In genomic region chr16:17222197-17222596, GRCm38 (mm10) we compare ENCODE assay signal across 8 mouse cellular contexts. TPM values are rescaled to one million over a fixed set of nuclear protein-coding genes. Genes with fewer than 3 reads are reported as not detected.
A peak's percentile ranks its signal among the peaks of the same experiment; 100 is the strongest.
DNase-seq lines count a peak whose midpoint lies in the region; ATAC-seq and TF ChIP-seq lines count a peak whose summit lies in the region.

No protein-coding gene starts in this region.

- DNase-seq in 416B (ENCODE audit: low read depth) = peak; percentile 83
- DNase-seq in adrenal gland, postnatal 4 days (ENCODE audit: low spot score in 2 of 2) = peak; percentile 100
- peak; percentile 95 for DNase-seq in forebrain, embryonic 10.5 days (ENCODE audit: extremely low spot score, low spot score)
- peak; percentile 80 for DNase-seq in limb, embryonic 14.5 days (ENCODE audit: low spot score)
- DNase-seq in spleen, postnatal 14 days (ENCODE audit: low spot score in 2 of 2) = peak; percentile 92 to 97

- H3K4me3 ChIP-seq in forebrain, embryonic 10.5 days = no peak overlapping the region
- no peak overlapping the region for H3K4me3 ChIP-seq in heart, embryonic 13.5 days
- H3K4me3 ChIP-seq in kidney, embryonic 15.5 days (replicated peaks) = no peak overlapping the region
- H3K4me3 ChIP-seq in limb, embryonic 14.5 days (replicated peaks; ENCODE audit: low read length) = no peak overlapping the region
- no peak overlapping the region for H3K4me3 ChIP-seq in midbrain, embryonic 16.5 days (ENCODE audit: low read depth, low read length)

- ATAC-seq in heart, embryonic 13.5 days (ENCODE audit: extremely low read depth, insufficient number of reproducible peaks, low FRiP score, low TSS enrichment) = peak; percentile 100
- ATAC-seq in kidney, embryonic 15.5 days (replicated peaks; ENCODE audit: low FRiP score) = peak; percentile 100
- ATAC-seq in limb, embryonic 14.5 days (ENCODE audit: low FRiP score, low read depth) = peak; percentile 100
- peak; percentile 100 for ATAC-seq in midbrain, embryonic 16.5 days

- H3K4me2 ChIP-seq in heart, embryonic 13.5 days = no peak overlapping the region
- no peak overlapping the region for H3K4me2 ChIP-seq in kidney, embryonic 15.5 days
- no peak overlapping the region for H3K4me2 ChIP-seq in limb, embryonic 14.5 days (replicated peaks; ENCODE audit: low read depth, low read length, severe bottlenecking)
- H3K4me2 ChIP-seq in midbrain, embryonic 16.5 days (ENCODE audit: low read length) = no peak overlapping the region

- peaks cover 9% of the 10 kb centered on the region for H3K4me1 ChIP-seq in forebrain, embryonic 10.5 days
- H3K4me1 ChIP-seq in heart, embryonic 13.5 days = peaks cover 12% of the 10 kb centered on the region
- H3K4me1 ChIP-seq in kidney, embryonic 15.5 days = peaks cover 6% of the 10 kb centered on the region; the same call in 1 of the 2 replicates
- no peaks in the 10 kb centered on the region for H3K4me1 ChIP-seq in limb, embryonic 14.5 days (ENCODE audit: control insufficient read depth, insufficient read depth, low read length)
- H3K4me1 ChIP-seq in midbrain, embryonic 16.5 days (ENCODE audit: control insufficient read depth, insufficient read depth, low read length) = no peaks in the 10 kb centered on the region

- no peak overlapping the region for H3K27ac ChIP-seq in forebrain, embryonic 10.5 days
- H3K27ac ChIP-seq in heart, embryonic 13.5 days (replicated peaks) = no peak overlapping the region
- H3K27ac ChIP-seq in kidney, embryonic 15.5 days = no peak overlapping the region
- no peak overlapping the region for H3K27ac ChIP-seq in limb, embryonic 14.5 days (replicated peaks; ENCODE audit: low read depth, low read length)
- no peak overlapping the region for H3K27ac ChIP-seq in midbrain, embryonic 16.5 days (ENCODE audit: low read length)

- no peaks in the 10 kb centered on the region; the same call in 1 of the 2 replicates for H3K9me3 ChIP-seq in forebrain, embryonic 10.5 days
- no peaks in the 10 kb centered on the region for H3K9me3 ChIP-seq in heart, embryonic 13.5 days
- H3K9me3 ChIP-seq in kidney, embryonic 15.5 days (replicated peaks) = no peaks in the 10 kb centered on the region
- no peaks in the 10 kb centered on the region for H3K9me3 ChIP-seq in limb, embryonic 14.5 days (ENCODE audit: control insufficient read depth, low read length)
- H3K9me3 ChIP-seq in midbrain, embryonic 16.5 days (replicated peaks; ENCODE audit: control insufficient read depth, low read length, poor library complexity, severe bottlenecking) = no peaks in the 10 kb centered on the region

- H3K9ac ChIP-seq in heart, embryonic 13.5 days = no peak overlapping the region
- H3K9ac ChIP-seq in kidney, embryonic 15.5 days = no peak overlapping the region
- H3K9ac ChIP-seq in limb, embryonic 14.5 days (ENCODE audit: low read depth, low read length, severe bottlenecking) = no peak overlapping the region
- no peak overlapping the region for H3K9ac ChIP-seq in midbrain, embryonic 16.5 days (ENCODE audit: low read depth, low read length)

- H3K36me3 ChIP-seq in forebrain, embryonic 10.5 days (replicated peaks) = no peaks in the 10 kb centered on the region
- no peaks in the 10 kb centered on the region for H3K36me3 ChIP-seq in heart, embryonic 13.5 days
- no peaks in the 10 kb centered on the region for H3K36me3 ChIP-seq in kidney, embryonic 15.5 days
- no peaks in the 10 kb centered on the region for H3K36me3 ChIP-seq in limb, embryonic 14.5 days (ENCODE audit: control insufficient read depth, insufficient read depth, low read length)
- H3K36me3 ChIP-seq in midbrain, embryonic 16.5 days (ENCODE audit: control insufficient read depth, insufficient read depth, low read length) = no peaks in the 10 kb centered on the region

- 0 out of 2 replicates have a peak, but pooled peaks cover 4% of the 10 kb centered on the region for H3K27me3 ChIP-seq in forebrain, embryonic 10.5 days (ENCODE audit: poor library complexity, severe bottlenecking)
- H3K27me3 ChIP-seq in heart, embryonic 13.5 days (replicated peaks) = no peaks in the 10 kb centered on the region
- H3K27me3 ChIP-seq in kidney, embryonic 15.5 days = no peaks in the 10 kb centered on the region
- no peaks in the 10 kb centered on the region for H3K27me3 ChIP-seq in limb, embryonic 14.5 days (ENCODE audit: control insufficient read depth, insufficient read depth, low read length)
- no peaks in the 10 kb centered on the region for H3K27me3 ChIP-seq in midbrain, embryonic 16.5 days (ENCODE audit: control insufficient read depth, insufficient read depth, low read depth, low read length)

- WGBS in forebrain, embryonic 10.5 days = 32% methylated on average over 25 of the region's 25 CpGs
- 22% methylated on average over 25 of the region's 25 CpGs for WGBS in heart, embryonic 13.5 days
- 33% methylated on average over 25 of the region's 25 CpGs for WGBS in kidney, embryonic 15.5 days
- 35% methylated on average over 25 of the region's 25 CpGs for WGBS in limb, embryonic 14.5 days
- WGBS in midbrain, embryonic 16.5 days = 37% methylated on average over 25 of the region's 25 CpGs

- no peak for TF ChIP-seq POLR2A in limb, embryonic 14.5 days (IDR thresholded peaks at IDR 0.05; ENCODE audit: borderline replicate concordance, extremely low read depth, insufficient read depth, insufficient read length)

RNA-seq across cellular contexts. Expression of gene Hic2, which starts 11.2 kb away (rescaled TPM):
- 1 to 10 TPM; 5.6 TPM for total RNA-seq in adrenal gland, postnatal 4 days (2021)
- polyA plus RNA-seq in forebrain, embryonic 10.5 days (2016; fragmentation: Nextera tagmentation; extraction: Ambion mirVana) = 14.7 and 16.5 TPM in 2 replicates
- 4.1 and 4.6 TPM in 2 replicates for polyA plus RNA-seq in heart, embryonic 13.5 days (2015; fragmentation: Nextera tagmentation; extraction: Ambion mirVana)
- polyA plus RNA-seq in kidney, embryonic 15.5 days (2015; fragmentation: Nextera tagmentation; extraction: Ambion mirVana) = 4.6 and 4.8 TPM in 2 replicates
- 7.8 and 9.1 TPM in 2 replicates for polyA plus RNA-seq in limb, embryonic 14.5 days (2012; rRNA removed)
- 4.6 and 4.9 TPM in 2 replicates for polyA plus RNA-seq in limb, embryonic 14.5 days (2014; fragmentation: Nextera tagmentation; extraction: Ambion mirVana)
- 7.6 and 9.5 TPM in 2 replicates for polyA plus RNA-seq in midbrain, embryonic 16.5 days (2015; fragmentation: Nextera tagmentation; extraction: Ambion mirVana)

RNA-seq across cellular contexts. Expression of gene Rimbp3, which starts 13.8 kb away (rescaled TPM):
- total RNA-seq in adrenal gland, postnatal 4 days (2021) = under 1 TPM in 1 of 2 experiments, not detected in 1; 0.22 TPM
- polyA plus RNA-seq in forebrain, embryonic 10.5 days (2016; fragmentation: Nextera tagmentation; extraction: Ambion mirVana) = 1.2 and 1.6 TPM in 2 replicates
- 0.17 and 0.18 TPM in 2 replicates for polyA plus RNA-seq in heart, embryonic 13.5 days (2015; fragmentation: Nextera tagmentation; extraction: Ambion mirVana)
- 0.44 and 0.73 TPM in 2 replicates for polyA plus RNA-seq in kidney, embryonic 15.5 days (2015; fragmentation: Nextera tagmentation; extraction: Ambion mirVana)
- 0.21 and 0.22 TPM in 2 replicates for polyA plus RNA-seq in limb, embryonic 14.5 days (2012; rRNA removed)
- polyA plus RNA-seq in limb, embryonic 14.5 days (2014; fragmentation: Nextera tagmentation; extraction: Ambion mirVana) = 0.17 and 0.26 TPM in 2 replicates
- 2.3 and 2.7 TPM in 2 replicates for polyA plus RNA-seq in midbrain, embryonic 16.5 days (2015; fragmentation: Nextera tagmentation; extraction: Ambion mirVana)

RNA-seq across cellular contexts. Expression of gene Ube2l3, which starts 19.7 kb away (rescaled TPM):
- 100 to 1,000 TPM; 200 to 206 TPM for total RNA-seq in adrenal gland, postnatal 4 days (2021)
- 436 and 440 TPM in 2 replicates for polyA plus RNA-seq in forebrain, embryonic 10.5 days (2016; fragmentation: Nextera tagmentation; extraction: Ambion mirVana)
- polyA plus RNA-seq in heart, embryonic 13.5 days (2015; fragmentation: Nextera tagmentation; extraction: Ambion mirVana) = 292 and 303 TPM in 2 replicates
- polyA plus RNA-seq in kidney, embryonic 15.5 days (2015; fragmentation: Nextera tagmentation; extraction: Ambion mirVana) = 360 and 379 TPM in 2 replicates
- polyA plus RNA-seq in limb, embryonic 14.5 days (2012; rRNA removed) = 91.1 and 124 TPM in 2 replicates
- polyA plus RNA-seq in limb, embryonic 14.5 days (2014; fragmentation: Nextera tagmentation; extraction: Ambion mirVana) = 304 and 323 TPM in 2 replicates
- 264 and 291 TPM in 2 replicates for polyA plus RNA-seq in midbrain, embryonic 16.5 days (2015; fragmentation: Nextera tagmentation; extraction: Ambion mirVana)

RNA-seq across cellular contexts. Expression of gene Tmem191c, which starts 53.7 kb away (rescaled TPM):
- total RNA-seq in adrenal gland, postnatal 4 days (2021) = 10 to 100 TPM; 22.9 to 26.7 TPM
- 7.8 and 8.8 TPM in 2 replicates for polyA plus RNA-seq in forebrain, embryonic 10.5 days (2016; fragmentation: Nextera tagmentation; extraction: Ambion mirVana)
- 7.0 and 7.6 TPM in 2 replicates for polyA plus RNA-seq in heart, embryonic 13.5 days (2015; fragmentation: Nextera tagmentation; extraction: Ambion mirVana)
- polyA plus RNA-seq in kidney, embryonic 15.5 days (2015; fragmentation: Nextera tagmentation; extraction: Ambion mirVana) = 13.3 and 17.7 TPM in 2 replicates
- 23.8 and 28.2 TPM in 2 replicates for polyA plus RNA-seq in limb, embryonic 14.5 days (2012; rRNA removed)
- polyA plus RNA-seq in limb, embryonic 14.5 days (2014; fragmentation: Nextera tagmentation; extraction: Ambion mirVana) = 7.5 and 8.2 TPM in 2 replicates
- polyA plus RNA-seq in midbrain, embryonic 16.5 days (2015; fragmentation: Nextera tagmentation; extraction: Ambion mirVana) = 77.9 and 94.8 TPM in 2 replicates
